ENCODE assay signal across 12 mouse cellular contexts in the genomic region with DNA sequence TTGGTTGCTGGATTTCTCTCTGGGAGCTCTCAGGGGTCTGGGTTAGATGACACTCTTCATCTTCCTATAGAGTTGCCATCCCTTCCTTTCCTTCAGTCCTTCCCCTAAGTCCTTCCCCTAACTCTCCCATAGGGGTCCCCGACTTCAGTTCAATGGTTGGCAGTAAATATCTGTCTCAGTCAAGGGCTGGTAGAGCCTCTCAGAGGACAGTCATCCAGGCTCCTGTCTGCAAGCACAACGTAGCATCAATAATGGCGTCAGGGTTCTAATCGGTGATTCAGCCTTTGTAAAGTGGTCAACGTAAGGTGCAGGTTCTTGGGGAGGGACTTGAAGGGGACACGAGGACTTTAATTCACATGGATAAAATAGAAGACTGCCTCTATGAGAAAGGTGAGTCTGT.
A peak's percentile ranks its signal among the peaks of the same experiment; 100 is the strongest.
DNase-seq lines count a peak whose midpoint lies in the region; ATAC-seq and TF ChIP-seq lines count a peak whose summit lies in the region.
"Had no signal": no experiment of that assay in that cellular context is flagged by ENCODE, and none has a peak within 500 bp of the region (broad histone marks: within the 10 kb centered on the region; RNA-seq: fewer than 3 reads in every experiment).

No protein-coding gene starts in this region.

- no peaks in the 10 kb centered on the region for H3K9me3 ChIP-seq in hindbrain, embryonic 11.5 days (ENCODE audit: control insufficient read depth, low read length)
- no peaks in the 10 kb centered on the region for H3K9me3 ChIP-seq in hindbrain, embryonic 16.5 days (ENCODE audit: control insufficient read depth, low read length)
- no peaks in the 10 kb centered on the region for H3K9me3 ChIP-seq in lung, embryonic 14.5 days (ENCODE audit: low read depth, low read length)
- no peaks in the 10 kb centered on the region for H3K9me3 ChIP-seq in neural tube, embryonic 13.5 days
- H3K9me3 ChIP-seq: intestine, embryonic 15.5 days had no signal

- no peaks in the 10 kb centered on the region for H3K36me3 ChIP-seq in hindbrain, embryonic 11.5 days (ENCODE audit: control insufficient read depth, insufficient read depth, low read length)
- H3K36me3 ChIP-seq in hindbrain, embryonic 16.5 days (ENCODE audit: control insufficient read depth, insufficient read depth, low read length): no peaks in the 10 kb centered on the region
- H3K36me3 ChIP-seq in lung, embryonic 14.5 days (ENCODE audit: insufficient read depth): no peaks in the 10 kb centered on the region
- no peaks in the 10 kb centered on the region for H3K36me3 ChIP-seq in neural tube, embryonic 13.5 days
- H3K36me3 ChIP-seq: intestine, embryonic 15.5 days had no signal

- no peaks in the 10 kb centered on the region for H3K4me1 ChIP-seq in hindbrain, embryonic 11.5 days (replicated peaks; ENCODE audit: control insufficient read depth, insufficient read depth, low read length)
- no peaks in the 10 kb centered on the region for H3K4me1 ChIP-seq in hindbrain, embryonic 16.5 days (ENCODE audit: control insufficient read depth, insufficient read depth, low read depth, low read length)
- H3K4me1 ChIP-seq in lung, embryonic 14.5 days (ENCODE audit: insufficient read depth): no peaks in the 10 kb centered on the region
- H3K4me1 ChIP-seq in neural tube, embryonic 13.5 days (replicated peaks): peaks cover 6% of the 10 kb centered on the region; the same call in 1 of the 2 replicates
- H3K4me1 ChIP-seq: intestine, embryonic 15.5 days had no signal

- ATAC-seq in hindbrain, embryonic 11.5 days (ENCODE audit: low FRiP score): peak; percentile 8; the same call in 1 of the 2 replicates
- no peak for ATAC-seq in hindbrain, embryonic 16.5 days
- ATAC-seq in lung, embryonic 14.5 days (ENCODE audit: insufficient read depth): peak; percentile 18; the same call in 1 of the 2 replicates
- ATAC-seq in neural tube, embryonic 13.5 days (ENCODE audit: low read depth): 0 out of 2 replicates have a peak, but pooled peaks have one; percentile 17

- TF ChIP-seq CTCF in lung, embryonic 14.5 days (IDR thresholded peaks at IDR 0.05; ENCODE audit: low read depth): no peak

- no peak overlapping the region for H3K27ac ChIP-seq in hindbrain, embryonic 11.5 days (ENCODE audit: low read depth, low read length)
- no peak overlapping the region for H3K27ac ChIP-seq in hindbrain, embryonic 16.5 days (ENCODE audit: low read depth, low read length)
- no peak overlapping the region for H3K27ac ChIP-seq in lung, embryonic 14.5 days (ENCODE audit: low read depth)
- H3K27ac ChIP-seq in neural tube, embryonic 13.5 days (replicated peaks): no peak overlapping the region
- H3K27ac ChIP-seq: heart, adult 2 months; hindbrain, embryonic 14.5 days; intestine, embryonic 15.5 days; left cerebral cortex, adult 2 months; macrophage had no signal

- WGBS in hindbrain, embryonic 11.5 days: 75% methylated on average over 6 of the region's 6 CpGs
- WGBS in hindbrain, embryonic 16.5 days: 77% methylated on average over 6 of the region's 6 CpGs
- WGBS in lung, embryonic 14.5 days: 73% methylated on average over 6 of the region's 6 CpGs
- 77% methylated on average over 6 of the region's 6 CpGs for WGBS in neural tube, embryonic 13.5 days

- no peak overlapping the region for H3K4me3 ChIP-seq in hindbrain, embryonic 11.5 days (ENCODE audit: low read depth, low read length)
- no peak overlapping the region for H3K4me3 ChIP-seq in hindbrain, embryonic 16.5 days (ENCODE audit: low read length)
- H3K4me3 ChIP-seq in lung, embryonic 14.5 days (ENCODE audit: low read depth, low read length): no peak overlapping the region
- H3K4me3 ChIP-seq in neural tube, embryonic 13.5 days: no peak overlapping the region
- H3K4me3 ChIP-seq: heart, adult 2 months; intestine, embryonic 15.5 days; left cerebral cortex, adult 2 months had no signal

- no peaks in the 10 kb centered on the region for H3K27me3 ChIP-seq in hindbrain, embryonic 11.5 days (ENCODE audit: control insufficient read depth, insufficient read depth, low read length)
- H3K27me3 ChIP-seq in hindbrain, embryonic 16.5 days (replicated peaks; ENCODE audit: control insufficient read depth, insufficient read depth, low read length): no peaks in the 10 kb centered on the region
- no peaks in the 10 kb centered on the region for H3K27me3 ChIP-seq in lung, embryonic 14.5 days (ENCODE audit: insufficient read depth, low read length)
- no peaks in the 10 kb centered on the region for H3K27me3 ChIP-seq in neural tube, embryonic 13.5 days
- H3K27me3 ChIP-seq: intestine, embryonic 15.5 days had no signal

- H3K9ac ChIP-seq in hindbrain, embryonic 11.5 days (ENCODE audit: low read depth, low read length): no peak overlapping the region
- H3K9ac ChIP-seq in hindbrain, embryonic 16.5 days (ENCODE audit: low read depth, low read length): no peak overlapping the region
- no peak overlapping the region for H3K9ac ChIP-seq in lung, embryonic 14.5 days
- H3K9ac ChIP-seq in neural tube, embryonic 13.5 days: no peak overlapping the region
- H3K9ac ChIP-seq: intestine, embryonic 15.5 days had no signal

- DNase-seq in hindbrain, embryonic 11.5 days (ENCODE audit: low spot score): no peak
- no peak for DNase-seq in lung, embryonic 14.5 days
- no peak for DNase-seq in lung, postnatal 36 days
- DNase-seq in neural tube, embryonic 10.5 days (ENCODE audit: extremely low spot score, low spot score): no peak
- DNase-seq in B cell, adult 2 months: no peak

- no peak overlapping the region for H3K4me2 ChIP-seq in hindbrain, embryonic 11.5 days (replicated peaks; ENCODE audit: low read depth, low read length)
- H3K4me2 ChIP-seq in hindbrain, embryonic 16.5 days (ENCODE audit: low read length): no peak overlapping the region
- no peak overlapping the region for H3K4me2 ChIP-seq in lung, embryonic 14.5 days
- no peak overlapping the region for H3K4me2 ChIP-seq in neural tube, embryonic 13.5 days
